Mouse (Mus musculus): ENCODE measurements around the gene Kif6. TPM values are rescaled to one million over a fixed set of nuclear protein-coding genes. Genes with fewer than 3 reads are reported as not detected.
A peak's percentile ranks its signal among the peaks of the same experiment; 100 is the strongest.

Kif6 gene
- polyA plus RNA-seq, 1 experiment from 2014 or later: 0.22 TPM

- no peaks in the 10 kb centered on the region for H3K27me3 ChIP-seq (replicated peaks; ENCODE audit: control insufficient read depth, insufficient read depth, low read length)
- TF ChIP-seq CTCF (IDR thresholded peaks at IDR 0.05; ENCODE audit: low read depth): no peak
- H3K4me2 ChIP-seq (replicated peaks; ENCODE audit: low read depth): no peak overlapping the region
- no peak overlapping the region for H3K4me3 ChIP-seq (ENCODE audit: low read depth, low read length)
- ATAC-seq: no peak
- 39% methylated on average over 3 of the region's 3 CpGs for WGBS
- no peaks in the 10 kb centered on the region for H3K4me1 ChIP-seq (replicated peaks; ENCODE audit: control insufficient read depth, insufficient read depth, low read length)
- no peaks in the 10 kb centered on the region for H3K36me3 ChIP-seq (ENCODE audit: control insufficient read depth, insufficient read depth)
- no peak overlapping the region for H3K9ac ChIP-seq (ENCODE audit: low read depth, low read length)
- no peaks in the 10 kb centered on the region for H3K9me3 ChIP-seq (ENCODE audit: control insufficient read depth)
- H3K27ac ChIP-seq (ENCODE audit: low read depth, low read length): no peak overlapping the region
Measured at GRCm38 (mm10) chr17:49933806-49934205, 318.9 kb downstream of the Kif6 start.

- Histone ChIP-seq H3K27me3 (replicated peaks; ENCODE audit: control insufficient read depth, insufficient read depth, low read length) (no peaks in the 10 kb centered on the region), H3K9me3 (ENCODE audit: control insufficient read depth) (no peaks in the 10 kb centered on the region), H3K4me1 (replicated peaks; ENCODE audit: control insufficient read depth, insufficient read depth, low read length) (no peaks in the 10 kb centered on the region), H3K36me3 (ENCODE audit: control insufficient read depth, insufficient read depth) (no peaks in the 10 kb centered on the region), H3K4me2 (replicated peaks; ENCODE audit: low read depth) (no peak overlapping the region), H3K4me3 (ENCODE audit: low read depth, low read length) (no peak overlapping the region), H3K27ac (ENCODE audit: low read depth, low read length) (no peak overlapping the region), H3K9ac (ENCODE audit: low read depth, low read length) (no peak overlapping the region)
- ATAC-seq: no peak
- WGBS: 53% methylated on average over 4 of the region's 4 CpGs
- TF ChIP-seq CTCF (IDR thresholded peaks at IDR 0.05; ENCODE audit: low read depth): no peak
Measured at GRCm38 (mm10) chr17:49934586-49934985, 319.6 kb downstream of the Kif6 start.

DNA sequence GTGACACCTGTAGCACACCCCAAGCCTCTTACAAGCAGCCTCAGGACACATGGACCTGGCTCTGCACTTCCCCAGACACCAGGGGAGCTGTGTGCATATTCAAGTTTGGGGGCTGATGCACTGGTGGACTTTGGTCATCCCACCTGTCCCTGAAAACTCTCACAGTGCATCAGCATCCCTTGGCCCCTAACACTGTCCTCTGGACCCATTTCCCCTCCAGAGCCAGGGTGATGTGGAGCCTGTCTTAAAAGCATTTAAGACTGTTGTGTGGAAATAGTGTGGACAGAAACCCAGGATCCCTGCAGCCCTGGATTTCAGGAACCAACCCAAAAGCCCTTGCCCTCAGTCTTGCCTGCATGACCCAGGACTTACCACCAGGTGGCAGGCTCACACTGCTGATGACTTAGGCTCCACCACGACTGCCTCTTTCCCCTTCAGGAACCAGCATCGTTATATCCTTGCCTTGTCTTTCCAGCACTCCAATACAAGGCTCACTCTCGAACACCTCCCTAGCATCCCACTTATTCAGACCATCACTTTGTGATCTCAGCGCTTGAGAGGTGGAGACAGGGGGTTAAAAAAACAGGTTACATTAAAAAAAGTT, 320.8 kb downstream of the Kif6 start:
- Histone ChIP-seq H3K27ac (ENCODE audit: low read depth, low read length) (no peak overlapping the region), H3K4me3 (ENCODE audit: low read depth, low read length) (no peak overlapping the region), H3K36me3 (ENCODE audit: control insufficient read depth, insufficient read depth) (no peaks in the 10 kb centered on the region), H3K9ac (ENCODE audit: low read depth, low read length) (no peak overlapping the region), H3K27me3 (replicated peaks; ENCODE audit: control insufficient read depth, insufficient read depth, low read length) (no peaks in the 10 kb centered on the region), H3K4me1 (replicated peaks; ENCODE audit: control insufficient read depth, insufficient read depth, low read length) (no peaks in the 10 kb centered on the region), H3K9me3 (ENCODE audit: control insufficient read depth) (no peaks in the 10 kb centered on the region), H3K4me2 (replicated peaks; ENCODE audit: low read depth) (no peak overlapping the region)
- ATAC-seq: no peak
- WGBS: 2% methylated on average over 4 of the region's 4 CpGs
- peak; percentile 98 for TF ChIP-seq CTCF (IDR thresholded peaks at IDR 0.05; ENCODE audit: low read depth)

DNA sequence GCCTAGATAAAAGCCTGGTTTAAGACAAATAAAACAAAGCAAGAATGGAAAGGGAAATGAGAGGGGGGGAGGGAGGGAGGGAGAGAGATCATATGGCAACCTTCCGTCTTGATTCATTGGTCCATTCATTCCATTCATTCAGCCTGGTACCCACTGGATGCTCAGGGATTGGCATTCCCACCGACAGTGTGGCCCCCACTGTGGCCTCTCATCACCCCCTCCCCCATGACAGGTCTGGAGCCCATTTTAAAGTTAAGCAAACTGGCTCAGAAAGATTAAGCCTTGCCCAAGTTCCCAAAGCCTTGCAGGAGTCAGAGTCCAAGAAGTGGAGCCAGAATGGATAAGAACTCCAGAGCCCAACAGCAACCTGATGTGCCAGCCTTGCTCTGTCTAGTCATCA, 321.3 kb downstream of the Kif6 start:
- no peak for TF ChIP-seq CTCF (IDR thresholded peaks at IDR 0.05; ENCODE audit: low read depth)
- H3K27me3 ChIP-seq (replicated peaks; ENCODE audit: control insufficient read depth, insufficient read depth, low read length): no peaks in the 10 kb centered on the region
- H3K36me3 ChIP-seq (ENCODE audit: control insufficient read depth, insufficient read depth): no peaks in the 10 kb centered on the region
- no peaks in the 10 kb centered on the region for H3K4me1 ChIP-seq (replicated peaks; ENCODE audit: control insufficient read depth, insufficient read depth, low read length)
- no peaks in the 10 kb centered on the region for H3K9me3 ChIP-seq (ENCODE audit: control insufficient read depth)
- no peak overlapping the region for H3K27ac ChIP-seq (ENCODE audit: low read depth, low read length)
- H3K4me2 ChIP-seq (replicated peaks; ENCODE audit: low read depth): no peak overlapping the region
- H3K4me3 ChIP-seq (ENCODE audit: low read depth, low read length): no peak overlapping the region
- no peak for ATAC-seq
- 38% methylated on average over 2 of the region's 2 CpGs for WGBS
- no peak overlapping the region for H3K9ac ChIP-seq (ENCODE audit: low read depth, low read length)

DNA sequence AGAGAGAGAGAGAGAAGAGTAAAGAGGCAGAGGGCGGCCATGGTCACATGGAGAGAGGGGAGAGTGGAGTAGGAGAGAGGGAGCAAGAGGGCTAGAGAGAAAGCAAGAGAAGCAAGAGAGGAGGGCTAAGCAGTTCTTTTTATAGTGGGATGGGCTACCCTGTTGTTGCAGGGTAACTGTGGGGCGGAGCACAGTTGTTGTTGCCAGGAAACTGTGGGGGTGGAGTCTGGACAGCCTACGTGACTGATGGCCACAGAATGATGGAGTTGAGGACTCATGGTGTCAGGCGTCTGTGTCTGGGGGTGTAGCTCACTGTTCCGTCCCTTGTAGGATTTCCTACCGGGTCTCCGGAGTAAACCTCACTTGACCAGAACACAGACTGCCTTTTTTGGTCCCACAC, 324.2 kb downstream of the Kif6 start:
- ATAC-seq: no peak
- Histone ChIP-seq H3K27ac (ENCODE audit: low read depth, low read length) (no peak overlapping the region), H3K9ac (ENCODE audit: low read depth, low read length) (no peak overlapping the region), H3K4me3 (ENCODE audit: low read depth, low read length) (no peak overlapping the region), H3K9me3 (ENCODE audit: control insufficient read depth) (no peaks in the 10 kb centered on the region), H3K4me2 (replicated peaks; ENCODE audit: low read depth) (no peak overlapping the region), H3K36me3 (ENCODE audit: control insufficient read depth, insufficient read depth) (no peaks in the 10 kb centered on the region), H3K4me1 (replicated peaks; ENCODE audit: control insufficient read depth, insufficient read depth, low read length) (no peaks in the 10 kb centered on the region), H3K27me3 (replicated peaks; ENCODE audit: control insufficient read depth, insufficient read depth, low read length) (no peaks in the 10 kb centered on the region)
- 73% methylated on average over 7 of the region's 7 CpGs for WGBS
- TF ChIP-seq CTCF (IDR thresholded peaks at IDR 0.05; ENCODE audit: low read depth): no peak

DNA sequence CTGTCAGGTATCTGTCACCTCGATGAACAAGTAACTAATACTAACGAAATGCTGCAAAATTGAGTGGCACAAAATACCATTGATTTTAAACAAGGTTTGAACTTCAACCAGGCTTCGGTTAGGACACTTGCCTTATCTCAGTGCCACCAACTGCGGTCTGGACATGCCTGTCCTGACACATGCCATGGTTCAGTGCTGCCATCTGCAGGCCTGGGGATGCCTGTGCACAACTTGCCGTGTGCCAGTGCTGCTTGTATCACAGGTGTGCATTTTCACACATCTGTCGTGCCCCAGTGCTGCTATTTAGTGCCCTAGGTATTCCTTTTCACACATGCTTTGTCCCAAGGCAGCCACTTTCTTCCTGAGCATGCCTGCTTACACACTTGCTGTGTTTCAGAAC, 327.7 kb downstream of the Kif6 start:
- H3K9me3 ChIP-seq (ENCODE audit: control insufficient read depth): no peaks in the 10 kb centered on the region
- H3K4me2 ChIP-seq (replicated peaks; ENCODE audit: low read depth): no peak overlapping the region
- H3K4me1 ChIP-seq (replicated peaks; ENCODE audit: control insufficient read depth, insufficient read depth, low read length): no peaks in the 10 kb centered on the region
- no peak for ATAC-seq
- H3K27me3 ChIP-seq (replicated peaks; ENCODE audit: control insufficient read depth, insufficient read depth, low read length): no peaks in the 10 kb centered on the region
- 58% methylated on average over 6 of the region's 6 CpGs for WGBS
- no peaks in the 10 kb centered on the region for H3K36me3 ChIP-seq (ENCODE audit: control insufficient read depth, insufficient read depth)
- H3K27ac ChIP-seq (ENCODE audit: low read depth, low read length): no peak overlapping the region
- peak; percentile 68 for TF ChIP-seq CTCF (IDR thresholded peaks at IDR 0.05; ENCODE audit: low read depth)
- no peak overlapping the region for H3K9ac ChIP-seq (ENCODE audit: low read depth, low read length)
- H3K4me3 ChIP-seq (ENCODE audit: low read depth, low read length): no peak overlapping the region

DNA sequence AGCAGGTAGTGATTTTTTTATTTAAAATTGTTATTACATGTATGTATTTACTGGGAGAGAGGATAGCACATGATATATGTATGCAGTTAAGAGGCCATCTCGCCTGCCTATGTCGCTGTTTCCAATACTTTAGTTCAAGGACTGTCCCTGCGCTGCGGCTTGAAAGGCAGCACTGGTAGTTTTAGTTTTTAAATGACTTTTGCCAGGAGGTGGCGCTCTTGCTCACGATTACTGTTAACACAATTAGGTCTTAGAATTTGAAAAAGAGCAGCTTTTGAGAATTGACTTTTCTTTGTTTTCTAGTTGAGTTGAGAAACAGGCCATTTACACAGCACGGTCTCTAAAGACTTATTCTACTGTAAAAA, 336.5 kb downstream of the Kif6 start:
- H3K9ac ChIP-seq (ENCODE audit: low read depth, low read length): no peak overlapping the region
- WGBS: 8% methylated on average over 7 of the region's 7 CpGs
- H3K4me3 ChIP-seq (ENCODE audit: low read depth, low read length): peak overlapping the region; percentile 11; the same call in 1 of the 2 replicates

More for the DNA sequence above, 336.5 kb downstream of the Kif6 start:
- Histone ChIP-seq H3K4me2 (replicated peaks; ENCODE audit: low read depth) (peak overlapping the region; percentile 48), H3K36me3 (ENCODE audit: control insufficient read depth, insufficient read depth) (no peaks in the 10 kb centered on the region), H3K27me3 (replicated peaks; ENCODE audit: control insufficient read depth, insufficient read depth, low read length) (no peaks in the 10 kb centered on the region), H3K27ac (ENCODE audit: low read depth, low read length) (no peak overlapping the region; the same call in 1 of the 2 replicates), H3K4me1 (replicated peaks; ENCODE audit: control insufficient read depth, insufficient read depth, low read length) (no peaks in the 10 kb centered on the region), H3K9me3 (ENCODE audit: control insufficient read depth) (no peaks in the 10 kb centered on the region)
- TF ChIP-seq CTCF (IDR thresholded peaks at IDR 0.05; ENCODE audit: low read depth): peak; percentile 73
- ATAC-seq: no peak
